Mouse (Mus musculus): ENCODE measurements around the gene Polr3e. TPM values are rescaled to one million over a fixed set of nuclear protein-coding genes. Genes with fewer than 3 reads are reported as not detected.

The Polr3e gene
- total and polyA plus RNA-seq, 3 experiments = 22.3 to 38.1 (median 33.6) TPM

- Histone ChIP-seq H3K79me2 (replicated peaks; ENCODE audit: control insufficient read depth, extremely low read depth, insufficient read depth, poor library complexity, severe bottlenecking) (no peaks in the 10 kb centered on the region), H3K4me2 (ENCODE audit: insufficient read depth, low read depth, poor library complexity, severe bottlenecking) (no peak overlapping the region), H3K4me3 (replicated peaks in 1 of 3; ENCODE audit: low read depth in 2 of 3, low read length in 2 of 3, poor library complexity in 1 of 3) (no peak overlapping the region), H3K4me1 (ENCODE audit: control insufficient read depth in 1 of 2, insufficient read depth in 2 of 2) (peaks cover 0 to 34% of the 10 kb centered on the region in 2 experiments; a peak in 2 of 4 replicates), H3K9me3 (replicated peaks; ENCODE audit: low read length) (peaks cover 7% of the 10 kb centered on the region), H3K27me3 (replicated peaks) (no peaks in the 10 kb centered on the region), H3K9ac (ENCODE audit: insufficient read depth, low read depth) (no peak overlapping the region), H3K36me3 (replicated peaks in 1 of 2; ENCODE audit: control insufficient read depth in 1 of 2, insufficient read depth in 1 of 2, low read length in 1 of 2) (peaks cover 0 to 60% of the 10 kb centered on the region in 2 experiments), H3K27ac (ENCODE audit: insufficient read depth, low read depth) (no peak overlapping the region)
- in situ Hi-C loops (cut with MboI; ENCODE audit: low pct_ligation_motif_present, low pct_unique_long_range_greater_than_20kb, low sequenced_read_pairs) = no loop called here
- TF ChIP-seq PAX5 (IDR thresholded peaks at IDR 0.05; ENCODE audit: low read length) = no peak
- no peak for TF ChIP-seq CHD1 (IDR thresholded peaks at IDR 0.05; ENCODE audit: low read depth, low read length)
- no peak for TF ChIP-seq RCOR1 (conservative IDR thresholded peaks at IDR 0.05; ENCODE audit: low read depth, low read length)
- no peak for TF ChIP-seq MEF2A (IDR thresholded peaks at IDR 0.05; ENCODE audit: borderline replicate concordance, low read depth, low read length)
- no peak for TF ChIP-seq RAD21 (IDR thresholded peaks at IDR 0.05; ENCODE audit: low read depth, low read length)
- TF ChIP-seq CHD2 (IDR thresholded peaks at IDR 0.05; ENCODE audit: low read length) = no peak
- TF ChIP-seq ETS1 (conservative IDR thresholded peaks at IDR 0.05; ENCODE audit: low read depth, low read length) = no peak
- no peak for TF ChIP-seq POLR2AphosphoS2 (IDR thresholded peaks at IDR 0.05; ENCODE audit: low read depth, low read length)
- TF ChIP-seq POLR2A (IDR thresholded peaks at IDR 0.05; ENCODE audit: low read depth, low read length) = no peak
- no peak for TF ChIP-seq ZMIZ1 (IDR thresholded peaks at IDR 0.05; ENCODE audit: low read depth, low read length)
- no peak for TF ChIP-seq TCF12 (IDR thresholded peaks at IDR 0.05; ENCODE audit: low read depth, low read length)
- no peak for DNase-seq (ENCODE audit: extremely low read depth)
- dilution Hi-C loops (cut with MboI; ENCODE audit: extremely low pct_ligation_motif_present, extremely low pct_unique_long_range_greater_than_20kb, low sequenced_read_pairs) = no loop called here
Measured at GRCm38 (mm10) chr7:120881451-120881850, 36.1 kb upstream of the Polr3e start.

- H3K27ac ChIP-seq (ENCODE audit: insufficient read depth, low read depth) = no peak overlapping the region
- no peaks in the 10 kb centered on the region for H3K79me2 ChIP-seq (replicated peaks; ENCODE audit: control insufficient read depth, extremely low read depth, insufficient read depth, poor library complexity, severe bottlenecking)
- no peaks in the 10 kb centered on the region for H3K27me3 ChIP-seq (replicated peaks)
- H3K4me1 ChIP-seq (ENCODE audit: control insufficient read depth in 1 of 2, insufficient read depth in 2 of 2) = peaks cover 0 to 31% of the 10 kb centered on the region in 2 experiments; a peak in 2 of 4 replicates
- no peak overlapping the region for H3K9ac ChIP-seq (ENCODE audit: insufficient read depth, low read depth)
- peaks cover 0 to 67% of the 10 kb centered on the region in 2 experiments for H3K36me3 ChIP-seq (replicated peaks in 1 of 2; ENCODE audit: control insufficient read depth in 1 of 2, insufficient read depth in 1 of 2, low read length in 1 of 2)
- peaks cover 7% of the 10 kb centered on the region for H3K9me3 ChIP-seq (replicated peaks; ENCODE audit: low read length)
- dilution Hi-C loops (cut with MboI; ENCODE audit: extremely low pct_ligation_motif_present, extremely low pct_unique_long_range_greater_than_20kb, low sequenced_read_pairs) = no loop called here
- TF ChIP-seq KAT2A (IDR thresholded peaks at IDR 0.05; ENCODE audit: insufficient replicate concordance, low read length) = no peak
- no peak for TF ChIP-seq SMC3 (IDR thresholded peaks at IDR 0.05; ENCODE audit: low read depth, low read length)
- no peak for TF ChIP-seq EP300 (IDR thresholded peaks at IDR 0.05; ENCODE audit: low read length)
- TF ChIP-seq CHD1 (IDR thresholded peaks at IDR 0.05; ENCODE audit: low read depth, low read length) = no peak
- no peak for TF ChIP-seq MAFK (IDR thresholded peaks at IDR 0.05; ENCODE audit: insufficient replicate concordance, low read length)
- no peak for TF ChIP-seq IRF4 (IDR thresholded peaks at IDR 0.05; ENCODE audit: low read depth, low read length)
- no peak for TF ChIP-seq RAD21 (IDR thresholded peaks at IDR 0.05; ENCODE audit: low read depth, low read length)
- TF ChIP-seq ZC3H11A (IDR thresholded peaks at IDR 0.05; ENCODE audit: low read depth, low read length) = no peak
- no peak for TF ChIP-seq ETS1 (conservative IDR thresholded peaks at IDR 0.05; ENCODE audit: low read depth, low read length)
- no peak overlapping the region for H3K4me3 ChIP-seq (replicated peaks in 1 of 3; ENCODE audit: low read depth in 2 of 3, low read length in 2 of 3, poor library complexity in 1 of 3)
- in situ Hi-C loops (cut with MboI; ENCODE audit: low pct_ligation_motif_present, low pct_unique_long_range_greater_than_20kb, low sequenced_read_pairs) = no loop called here
- no peak overlapping the region for H3K4me2 ChIP-seq (ENCODE audit: insufficient read depth, low read depth, poor library complexity, severe bottlenecking)
- no peak for DNase-seq (ENCODE audit: extremely low read depth)
Measured at GRCm38 (mm10) chr7:120882674-120883073, 34.9 kb upstream of the Polr3e start.
